Mouse (Mus musculus) forebrain, embryonic 16.5 days (tissue): ENCODE measurements around the gene Kcnma1. TPM values are rescaled to one million over a fixed set of nuclear protein-coding genes. Genes with fewer than 3 reads are reported as not detected.

ENCODE experiments used
- ATAC-seq: fragments of 200-750 bp; cut with Nextera tagmentation; 2 replicates; pipeline ENCODE4 v1.8.0; 2017; ENCODE audit warnings: mild to moderate bottlenecking, moderate library complexity
- H3K27ac ChIP-seq: fragments of 300-500 bp; sonication (generic); 2 replicates; pipeline ENCODE4 v1.5.1; 2014; ENCODE audit warnings: low read length, control low read depth
- H3K27me3 ChIP-seq: fragments of 300-500 bp; sonication (generic); replicated peaks from 2 replicates; pipeline ENCODE4 v1.6.1; 2014; ENCODE audit warnings: low read length; ENCODE audit not compliant: control insufficient read depth, insufficient read depth
- H3K36me3 ChIP-seq: fragments of 300-500 bp; sonication (generic); 2 replicates; pipeline ENCODE4 v1.6.1; 2014; ENCODE audit not compliant: control insufficient read depth, insufficient read depth
- H3K4me1 ChIP-seq: fragments of 300-500 bp; sonication (generic); replicated peaks from 2 replicates; pipeline ENCODE4 v1.6.1; 2014; ENCODE audit warnings: low read length; ENCODE audit not compliant: control insufficient read depth, insufficient read depth
- H3K4me2 ChIP-seq: fragments of 300-500 bp; sonication (generic); 2 replicates; pipeline ENCODE4 v1.6.1; 2014; ENCODE audit warnings: mild to moderate bottlenecking, low read length, control low read depth
- H3K4me3 ChIP-seq: fragments of 300-500 bp; sonication (generic); replicated peaks from 2 replicates; pipeline ENCODE4 v1.5.1; 2014; ENCODE audit warnings: mild to moderate bottlenecking, low read length, control low read depth
- H3K9ac ChIP-seq: fragments of 300-500 bp; sonication (generic); replicated peaks from 2 replicates; pipeline ENCODE4 v1.6.1; 2014; ENCODE audit warnings: low read depth, low read length, control low read depth
- H3K9me3 ChIP-seq: fragments of 300-500 bp; sonication (generic); 2 replicates; pipeline ENCODE4 v1.6.1; 2016; ENCODE audit warnings: low read length; ENCODE audit not compliant: control insufficient read depth
- WGBS: fragments of 180-500 bp; shearing (Covaris S2); extraction: QIAGEN DNeasy Blood & Tissue Kit; methylation state at CpG from one replicate; pipeline ENCODE4 v1.1.7; 2014; 5-methylcytosine and 5-hydroxymethylcytosine counted together
- polyA plus RNA-seq: library from polyadenylated mRNA; unstranded; fragments of >200 nt; fragmentation: Nextera tagmentation; extraction: Ambion mirVana; gene quantifications from 2 replicates; pipeline ENCODE4 v1.2.1, GENCODE M21; 2015

The Kcnma1 gene
- polyA plus RNA-seq, 1 experiment from 2014 or later = 12.3 TPM

DNA sequence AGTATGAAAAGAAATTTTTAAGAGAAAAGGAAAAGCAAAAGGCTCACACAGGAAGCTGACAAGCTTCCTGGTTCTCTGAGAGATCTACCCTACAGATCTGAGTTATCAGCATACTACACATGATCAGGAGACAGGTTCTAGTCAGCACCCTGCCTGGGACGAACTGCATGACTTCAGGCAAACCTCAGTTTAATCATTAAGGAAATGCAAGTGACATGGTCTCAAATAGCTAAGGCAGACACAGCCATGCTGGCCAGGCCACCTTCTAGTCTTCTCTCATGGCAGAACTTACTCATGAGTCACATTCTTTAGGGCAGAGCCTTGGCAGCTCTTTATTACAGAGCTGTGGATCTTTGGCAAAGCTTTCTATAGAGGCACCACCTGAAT, 227.6 kb downstream of the Kcnma1 start:
- Histone ChIP-seq H3K36me3 (no peaks in the 10 kb centered on the region), H3K9ac (no peak overlapping the region), H3K4me1 (peaks cover 6% of the 10 kb centered on the region; the same call in 1 of the 2 replicates), H3K27ac (no peak overlapping the region), H3K4me2 (no peak overlapping the region), H3K4me3 (no peak overlapping the region), H3K9me3 (no peaks in the 10 kb centered on the region), H3K27me3 (no peaks in the 10 kb centered on the region)
- ATAC-seq = no peak
- 69% methylated on average over 1 of the region's 1 CpGs for WGBS

DNA sequence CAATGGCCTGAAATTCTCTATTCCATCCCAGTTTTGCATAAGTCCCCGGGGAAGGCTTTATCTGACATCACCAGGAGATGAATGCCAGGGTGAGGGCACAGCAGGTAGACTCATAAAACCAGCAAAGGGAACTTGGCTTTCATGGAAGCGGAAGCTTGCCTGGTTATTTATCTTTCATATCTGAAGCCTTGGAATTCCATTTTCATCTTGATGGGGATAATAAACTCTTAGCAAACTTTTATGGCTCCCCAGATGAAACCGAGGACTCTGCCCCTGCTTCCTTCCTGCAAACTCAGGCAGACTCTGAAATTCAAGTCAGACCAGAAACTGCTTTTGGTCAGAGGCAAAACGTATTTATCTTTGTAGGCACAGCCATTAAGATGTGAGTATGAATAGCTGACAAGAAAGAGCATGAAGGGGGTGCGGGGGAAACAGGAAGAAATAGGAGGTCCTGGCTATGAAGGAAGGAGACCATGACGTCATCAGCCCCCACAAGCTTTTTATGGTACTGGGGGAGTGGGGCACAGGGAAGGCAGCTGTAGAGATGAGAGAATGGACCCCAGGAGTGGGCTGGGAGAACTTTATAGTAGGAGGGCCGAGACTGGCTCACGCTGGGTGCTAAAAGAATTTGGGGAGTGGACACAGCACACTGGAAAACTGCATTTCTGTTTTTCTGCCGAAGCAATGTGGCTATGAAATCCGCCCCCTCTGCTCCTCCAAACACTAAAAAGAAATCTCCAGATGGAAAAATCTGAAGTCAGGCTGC, 228.2 kb downstream of the Kcnma1 start:
- Histone ChIP-seq H3K4me3 (no peak overlapping the region), H3K4me2 (no peak overlapping the region), H3K9ac (no peak overlapping the region), H3K36me3 (no peaks in the 10 kb centered on the region), H3K9me3 (no peaks in the 10 kb centered on the region), H3K27me3 (no peaks in the 10 kb centered on the region), H3K4me1 (peaks cover 6% of the 10 kb centered on the region; the same call in 1 of the 2 replicates), H3K27ac (no peak overlapping the region)
- WGBS = 60% methylated on average over 10 of the region's 10 CpGs
- ATAC-seq = no peak

DNA sequence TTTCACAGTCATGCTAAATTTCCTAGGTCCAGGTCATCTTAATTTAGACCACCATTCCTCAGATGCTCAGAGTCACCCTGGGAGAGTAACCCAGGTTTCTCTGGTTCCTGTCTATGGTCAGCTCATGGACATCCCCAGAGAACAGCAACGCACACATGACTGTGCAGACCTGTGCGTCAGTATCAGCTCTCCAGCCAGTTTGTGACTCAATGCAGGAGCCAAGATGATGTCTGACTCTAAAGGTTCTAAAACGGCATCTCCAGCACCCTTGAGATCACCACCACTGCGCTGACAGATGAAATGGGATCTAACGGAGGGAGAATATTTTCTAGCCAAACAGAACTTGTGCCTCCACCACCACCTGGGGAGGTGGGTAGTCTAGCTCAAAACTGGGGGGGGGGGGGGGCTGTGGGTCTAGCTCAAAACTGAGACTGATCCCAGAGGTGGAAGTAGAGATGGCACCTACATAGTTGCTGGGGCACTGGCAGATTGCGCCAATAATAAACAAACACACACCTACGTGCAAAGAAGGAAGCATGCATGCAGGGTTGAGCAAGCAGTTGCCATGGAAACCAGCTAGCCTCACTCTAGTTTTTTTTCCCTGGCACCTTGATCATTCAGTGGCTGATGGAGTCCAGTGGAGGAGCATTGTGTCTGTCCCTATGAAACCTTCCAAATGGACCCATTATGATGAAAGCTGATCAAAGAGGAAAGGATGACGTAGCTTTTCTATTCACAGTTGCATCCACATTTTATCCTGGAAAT, 231.3 kb downstream of the Kcnma1 start:
- peak; percentile 40; the same call in 1 of the 2 replicates for ATAC-seq
- H3K4me3 ChIP-seq = no peak overlapping the region
- H3K9ac ChIP-seq = no peak overlapping the region
- H3K27ac ChIP-seq = no peak overlapping the region
- peaks cover 6% of the 10 kb centered on the region; the same call in 1 of the 2 replicates for H3K4me1 ChIP-seq
- H3K4me2 ChIP-seq = no peak overlapping the region
- 54% methylated on average over 8 of the region's 8 CpGs for WGBS
- H3K27me3 ChIP-seq = no peaks in the 10 kb centered on the region
- no peaks in the 10 kb centered on the region for H3K9me3 ChIP-seq
- no peaks in the 10 kb centered on the region for H3K36me3 ChIP-seq

DNA sequence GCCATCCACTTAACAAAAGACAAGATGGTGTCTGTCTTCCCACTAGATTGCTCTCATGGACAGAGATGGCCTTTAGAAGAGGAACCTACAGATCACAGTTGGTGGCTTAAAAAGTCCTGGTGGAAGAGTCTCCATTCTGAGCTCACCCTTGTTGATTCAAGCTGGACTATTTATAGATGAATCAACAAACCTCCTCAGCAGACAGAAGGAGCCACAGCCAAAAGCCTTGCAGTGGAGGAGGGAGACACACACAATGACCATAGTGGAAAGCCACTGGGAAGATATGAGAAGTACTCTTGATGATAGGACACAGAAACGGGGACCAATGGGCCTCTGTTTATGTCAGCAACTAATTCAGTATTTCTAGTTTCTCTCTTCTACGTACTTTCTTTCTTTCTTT, 239.7 kb downstream of the Kcnma1 start:
- H3K36me3 ChIP-seq = no peaks in the 10 kb centered on the region
- no peak for ATAC-seq
- H3K4me3 ChIP-seq = no peak overlapping the region
- no peak overlapping the region for H3K9ac ChIP-seq
- H3K4me2 ChIP-seq = no peak overlapping the region
- H3K27me3 ChIP-seq = no peaks in the 10 kb centered on the region
- 91% methylated on average over 2 of the region's 2 CpGs for WGBS
- H3K27ac ChIP-seq = no peak overlapping the region
- H3K9me3 ChIP-seq = no peaks in the 10 kb centered on the region
- 0 out of 2 replicates have a peak, but pooled peaks cover 2% of the 10 kb centered on the region for H3K4me1 ChIP-seq

DNA sequence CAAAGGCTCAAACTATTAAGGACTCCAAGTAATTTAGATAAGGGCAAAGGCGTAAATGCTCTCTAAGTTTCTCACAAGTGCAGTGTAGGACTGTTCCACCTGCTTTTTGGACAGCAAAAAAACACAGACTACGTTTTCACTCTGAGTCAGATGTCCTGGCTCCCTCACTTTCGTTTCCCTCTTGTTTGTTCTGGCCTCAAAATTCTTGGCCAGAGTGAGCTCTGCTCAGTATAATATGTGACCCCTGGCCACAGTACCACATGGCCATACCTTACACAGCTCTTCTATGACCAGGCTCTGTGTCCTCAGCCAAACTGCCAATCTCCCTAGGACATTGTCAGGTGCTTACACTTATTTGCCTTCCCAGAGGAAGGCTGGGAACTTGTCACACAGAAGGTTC, 241.6 kb downstream of the Kcnma1 start:
- Histone ChIP-seq H3K27me3 (no peaks in the 10 kb centered on the region), H3K9me3 (no peaks in the 10 kb centered on the region), H3K36me3 (no peaks in the 10 kb centered on the region), H3K27ac (no peak overlapping the region), H3K4me3 (no peak overlapping the region), H3K9ac (no peak overlapping the region), H3K4me1 (0 out of 2 replicates have a peak, but pooled peaks cover 2% of the 10 kb centered on the region), H3K4me2 (no peak overlapping the region)
- 84% methylated on average over 3 of the region's 3 CpGs for WGBS
- ATAC-seq = no peak

DNA sequence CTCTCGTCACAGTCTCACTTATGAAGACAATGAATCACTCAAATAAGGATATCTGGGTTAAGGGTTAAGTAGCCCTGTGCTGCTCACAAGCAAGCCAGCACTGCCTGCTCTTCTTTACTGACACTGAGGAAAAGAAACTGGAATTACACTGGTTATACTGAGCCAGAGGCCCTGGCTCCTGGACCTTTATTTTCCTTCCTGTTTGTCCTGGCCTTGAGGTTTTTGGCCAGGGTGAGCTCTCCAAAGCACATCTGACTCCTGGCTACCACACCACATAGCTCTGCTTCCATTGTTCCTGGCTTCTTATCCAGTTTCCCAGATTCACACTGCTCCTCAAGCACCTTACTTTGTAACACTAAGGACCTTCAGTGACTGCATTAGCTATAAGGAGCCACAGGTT, 242.5 kb downstream of the Kcnma1 start:
- H3K4me2 ChIP-seq = no peak overlapping the region
- H3K9ac ChIP-seq = no peak overlapping the region
- 0 out of 2 replicates have a peak, but pooled peaks cover 2% of the 10 kb centered on the region for H3K4me1 ChIP-seq
- H3K9me3 ChIP-seq = no peaks in the 10 kb centered on the region
- no peaks in the 10 kb centered on the region for H3K36me3 ChIP-seq
- H3K4me3 ChIP-seq = no peak overlapping the region
- H3K27me3 ChIP-seq = no peaks in the 10 kb centered on the region
- H3K27ac ChIP-seq = no peak overlapping the region
- 90% methylated on average over 1 of the region's 1 CpGs for WGBS
- no peak for ATAC-seq

DNA sequence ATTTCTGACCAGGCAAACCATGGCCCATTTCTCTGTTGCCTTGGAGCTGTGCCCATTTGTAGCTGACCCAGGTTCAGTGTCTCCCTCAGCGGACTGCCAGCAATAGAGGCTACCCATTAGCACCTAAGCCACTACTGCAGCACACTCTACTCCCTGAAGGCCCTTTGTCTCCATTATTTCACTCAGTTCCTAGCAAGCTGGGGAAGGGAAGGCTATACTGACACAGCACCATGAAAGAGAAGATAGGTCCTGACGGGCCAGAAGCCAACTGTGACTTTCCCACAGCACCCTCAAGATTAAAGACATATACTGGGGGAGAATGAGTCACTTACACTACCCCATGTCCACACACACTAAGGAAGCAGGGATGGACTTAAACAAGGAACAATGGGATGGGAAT, 251.8 kb downstream of the Kcnma1 start:
- H3K9me3 ChIP-seq = no peaks in the 10 kb centered on the region
- no peak overlapping the region for H3K4me2 ChIP-seq
- H3K27ac ChIP-seq = no peak overlapping the region
- no peak overlapping the region for H3K4me3 ChIP-seq
- no peaks in the 10 kb centered on the region for H3K4me1 ChIP-seq
- H3K27me3 ChIP-seq = no peaks in the 10 kb centered on the region
- no peak overlapping the region for H3K9ac ChIP-seq
- H3K36me3 ChIP-seq = no peaks in the 10 kb centered on the region
- ATAC-seq = no peak
- 88% methylated on average over 2 of the region's 2 CpGs for WGBS

DNA sequence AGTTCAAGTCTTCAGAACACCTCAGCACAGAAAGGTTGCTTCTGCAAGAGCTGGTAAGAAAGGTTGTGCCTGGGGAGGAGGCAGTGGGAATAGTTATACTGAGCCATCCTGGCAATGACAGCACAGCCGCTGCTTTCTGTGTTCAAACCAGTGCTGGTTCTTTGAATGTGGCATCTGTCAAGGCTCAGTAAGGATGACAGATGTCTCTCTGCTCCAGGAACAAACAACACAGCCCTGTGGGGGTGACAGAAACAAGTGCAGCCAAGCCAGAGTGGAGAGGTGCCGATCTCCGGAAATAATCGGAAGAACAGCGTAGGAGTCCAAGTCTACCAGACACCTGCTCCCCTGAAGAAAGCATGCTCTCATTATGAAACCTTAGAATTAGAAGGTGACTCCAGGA, 254.7 kb downstream of the Kcnma1 start:
- Histone ChIP-seq H3K27ac (no peak overlapping the region), H3K4me1 (no peaks in the 10 kb centered on the region), H3K36me3 (no peaks in the 10 kb centered on the region), H3K4me3 (no peak overlapping the region), H3K4me2 (no peak overlapping the region), H3K27me3 (no peaks in the 10 kb centered on the region), H3K9me3 (no peaks in the 10 kb centered on the region), H3K9ac (no peak overlapping the region)
- no peak for ATAC-seq
- 69% methylated on average over 5 of the region's 5 CpGs for WGBS

DNA sequence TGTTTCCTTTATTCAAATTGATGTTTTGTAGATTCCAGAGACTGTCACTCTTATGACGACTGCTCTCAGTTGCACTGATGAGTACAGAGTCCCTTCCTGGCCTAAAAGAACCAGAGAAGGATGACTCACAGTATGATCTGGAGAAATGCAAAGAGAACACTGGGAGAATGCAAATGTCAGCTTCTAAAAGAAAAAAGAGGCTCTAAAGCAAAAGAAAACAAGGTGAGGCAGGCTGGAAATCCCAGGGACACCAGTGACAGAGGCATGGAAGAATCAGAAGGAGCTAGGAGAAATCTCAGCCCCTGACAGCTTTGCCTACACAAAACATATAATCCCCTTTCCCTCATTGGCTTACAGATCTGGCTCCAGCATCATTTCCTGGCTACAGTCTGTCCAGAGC, 255.9 kb downstream of the Kcnma1 start:
- ATAC-seq = no peak
- H3K9ac ChIP-seq = no peak overlapping the region
- H3K4me3 ChIP-seq = no peak overlapping the region
- H3K36me3 ChIP-seq = no peaks in the 10 kb centered on the region
- no peaks in the 10 kb centered on the region for H3K9me3 ChIP-seq
- H3K27me3 ChIP-seq = no peaks in the 10 kb centered on the region
- no peak overlapping the region for H3K4me2 ChIP-seq
- H3K27ac ChIP-seq = no peak overlapping the region
- 75% methylated on average over 1 of the region's 1 CpGs for WGBS
- no peaks in the 10 kb centered on the region for H3K4me1 ChIP-seq
